Mouse (Mus musculus) testis, adult 2 months (tissue): ENCODE data around the gene Pdia5.

Experiments used
- CTCF ChIP-seq: fragments of 200-500 bp; IDR thresholded peaks from 2 replicates; pipeline ENCODE4 v1.5.1; 2012; ENCODE audit warnings: low read depth, mild to moderate bottlenecking, inconsistent platforms, low read length, moderate library complexity; ENCODE audit not compliant: control insufficient read depth, insufficient read depth, insufficient replicate concordance
- POLR2A ChIP-seq: fragments of 200-500 bp; IDR thresholded peaks from 2 replicates; pipeline ENCODE4 v1.6.1; 2012; ENCODE audit warnings: low read depth, mild to moderate bottlenecking, inconsistent platforms, low read length, moderate library complexity; ENCODE audit not compliant: control insufficient read depth

GRCm38 (mm10) chr16:35455822-35456221 is 34.9 kb downstream of the Pdia5 start:
- TF ChIP-seq CTCF (no peak), POLR2A (no peak)
